Mouse (Mus musculus): ENCODE measurements around the gene T.

GRCm38 (mm10) chr17:8396371-8396770 lies 37.9 kb upstream of the T start:
- TF ChIP-seq POLR2A (IDR thresholded peaks at IDR 0.05; ENCODE audit: insufficient read depth, low read length) = no peak
- no peak for TF ChIP-seq CTCF (IDR thresholded peaks at IDR 0.05; ENCODE audit: low read depth, low read length)
